Mouse (Mus musculus) stomach, postnatal 0 days (tissue): Measurements from ENCODE around the gene Ift80. TPM values are rescaled to one million over a fixed set of nuclear protein-coding genes. Genes with fewer than 3 reads are reported as not detected.
A peak's percentile ranks its signal among the peaks of the same experiment; 100 is the strongest.

Experiments used
- ATAC-seq: fragments of 200-750 bp; cut with Nextera tagmentation; 2 replicates; pipeline ENCODE4 v1.8.0; 2017; ENCODE audit not compliant: low FRiP score, low TSS enrichment
- DNase-seq: peaks from one replicate; pipeline ENCODE4 v3.0.0-alpha.2; 2016; ENCODE audit warnings: low spot score
- H3K27ac ChIP-seq: fragments of 300-500 bp; sonication (generic); replicated peaks from 2 replicates; pipeline ENCODE4 v1.5.1; 2014; ENCODE audit warnings: mild to moderate bottlenecking, control low read depth
- H3K27me3 ChIP-seq: fragments of 300-500 bp; sonication (generic); 2 replicates; pipeline ENCODE4 v1.6.1; 2014; ENCODE audit warnings: low read length; ENCODE audit not compliant: control insufficient read depth, insufficient read depth
- H3K36me3 ChIP-seq: fragments of 300-500 bp; sonication (generic); 2 replicates; pipeline ENCODE4 v1.6.1; 2014; ENCODE audit warnings: low read length, mixed read lengths; ENCODE audit not compliant: control insufficient read depth, insufficient read depth
- H3K4me1 ChIP-seq: fragments of 300-500 bp; sonication (generic); replicated peaks from 2 replicates; pipeline ENCODE4 v1.6.1; 2014; ENCODE audit warnings: antibody characterized with exemption; ENCODE audit not compliant: control insufficient read depth, insufficient read depth
- H3K4me2 ChIP-seq: fragments of 300-500 bp; sonication (generic); replicated peaks from 2 replicates; pipeline ENCODE4 v1.6.1; 2014; ENCODE audit warnings: low read depth, mild to moderate bottlenecking, control low read depth, moderate library complexity
- H3K4me3 ChIP-seq: fragments of 300-500 bp; sonication (generic); 2 replicates; pipeline ENCODE4 v1.5.1; 2014; ENCODE audit warnings: low read depth, low read length, control low read depth
- H3K9ac ChIP-seq: fragments of 300-500 bp; sonication (generic); 2 replicates; pipeline ENCODE4 v1.6.1; 2014; ENCODE audit warnings: mild to moderate bottlenecking, low read length, control low read depth, mixed read lengths
- H3K9me3 ChIP-seq: fragments of 300-500 bp; sonication (generic); 2 replicates; pipeline ENCODE4 v1.6.1; 2016; ENCODE audit warnings: low read length; ENCODE audit not compliant: control insufficient read depth
- CTCF ChIP-seq: IDR thresholded peaks from 2 replicates; pipeline ENCODE4 v1.5.1; 2016; ENCODE audit warnings: antibody characterized with exemption, low read depth, mild to moderate bottlenecking, moderate library complexity
- EP300 ChIP-seq: optimal IDR thresholded peaks from 2 replicates; pipeline ENCODE3; 2016; ENCODE audit warnings: antibody characterized with exemption
- WGBS: fragments of 180-500 bp; shearing (Covaris S2); extraction: QIAGEN DNeasy Blood & Tissue Kit; methylation state at CpG from one replicate; pipeline ENCODE4 v1.1.7; 2014; 5-methylcytosine and 5-hydroxymethylcytosine counted together
- microRNA counts: library from miRNA; unstranded; fragments of <30 nt; microRNA quantifications from one replicate; lab custom pipeline; 2015
- microRNA-seq: library from miRNA; unstranded; fragments of <30 nt; microRNA quantifications from one replicate; pipeline ENCODE4, GENCODE M21; 2016
- polyA plus RNA-seq: library from polyadenylated mRNA; unstranded; fragments of >200 nt; fragmentation: Nextera tagmentation; extraction: Ambion mirVana; gene quantifications from 2 replicates; pipeline ENCODE4 v1.2.1, GENCODE M21; 2015

Gene Ift80
- polyA plus RNA-seq, 1 experiment from 2014 or later: 2.2 TPM

DNA sequence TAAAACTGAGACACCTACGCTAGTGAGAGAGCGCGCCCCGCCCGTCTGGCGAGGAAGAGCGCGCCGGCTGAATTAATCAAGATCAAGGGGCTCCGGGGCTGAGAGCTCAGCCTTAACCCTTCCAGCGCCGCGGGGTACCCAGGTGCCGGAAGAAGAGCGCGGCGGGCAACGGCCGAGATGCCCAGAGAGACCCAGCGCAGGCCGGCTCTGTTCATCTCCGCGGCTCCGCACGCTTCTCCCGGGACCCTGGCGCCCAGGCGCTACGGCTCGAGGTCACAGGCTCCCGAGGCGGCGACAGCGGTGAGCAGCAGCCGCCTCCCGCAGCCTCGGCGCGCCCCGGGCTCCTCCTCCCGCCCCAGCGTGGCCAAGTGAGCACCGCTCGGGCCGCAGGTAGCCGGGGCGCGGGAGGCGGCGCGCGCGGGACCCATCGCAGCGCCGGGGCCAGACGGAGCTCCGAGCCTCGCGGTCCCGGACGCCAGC is 135.1 kb downstream of the Ift80 start, which contains the start of gene 1110032F04Rik:
Gene 1110032F04Rik, plus strand, starts transcription at position 376 of the 480 bp plus-strand sequence.
- H3K36me3 ChIP-seq: no peaks in the 10 kb centered on the region
- no peak within 1 kb of the TSS for H3K27ac ChIP-seq
- ATAC-seq (peak; percentile 66; the same call in 1 of the 2 replicates), DNase-seq (peak; percentile 43)
- no peaks in the 10 kb centered on the region for H3K4me1 ChIP-seq
- peak within 1 kb of the TSS; percentile 27 for H3K9ac ChIP-seq
- peak within 1 kb of the TSS; percentile 99 for H3K4me2 ChIP-seq
- H3K4me3 ChIP-seq: peak within 1 kb of the TSS; percentile 56
- under 1% methylated on average over 51 of the region's 62 CpGs for whole genome bisulfite sequencing
- no peaks in the 10 kb centered on the region for H3K9me3 ChIP-seq
- no peak for TF ChIP-seq CTCF
- no peak for TF ChIP-seq EP300
- peaks cover 7% of the 10 kb centered on the region; the same call in 1 of the 2 replicates for H3K27me3 ChIP-seq

GRCm38 (mm10) chr3:68852414-68852813 is 152.0 kb downstream of the Ift80 start:
- H3K27ac ChIP-seq: no peak overlapping the region
- no peaks in the 10 kb centered on the region for H3K27me3 ChIP-seq
- H3K4me2 ChIP-seq: no peak overlapping the region
- H3K9ac ChIP-seq: no peak overlapping the region
- ATAC-seq: no peak
- H3K9me3 ChIP-seq: no peaks in the 10 kb centered on the region
- no peaks in the 10 kb centered on the region for H3K4me1 ChIP-seq
- TF ChIP-seq EP300: no peak
- TF ChIP-seq CTCF: no peak
- H3K36me3 ChIP-seq: no peaks in the 10 kb centered on the region
- H3K4me3 ChIP-seq: no peak overlapping the region
- DNase-seq: no peak
- 74% methylated on average over 1 of the region's 1 CpGs for WGBS

DNA sequence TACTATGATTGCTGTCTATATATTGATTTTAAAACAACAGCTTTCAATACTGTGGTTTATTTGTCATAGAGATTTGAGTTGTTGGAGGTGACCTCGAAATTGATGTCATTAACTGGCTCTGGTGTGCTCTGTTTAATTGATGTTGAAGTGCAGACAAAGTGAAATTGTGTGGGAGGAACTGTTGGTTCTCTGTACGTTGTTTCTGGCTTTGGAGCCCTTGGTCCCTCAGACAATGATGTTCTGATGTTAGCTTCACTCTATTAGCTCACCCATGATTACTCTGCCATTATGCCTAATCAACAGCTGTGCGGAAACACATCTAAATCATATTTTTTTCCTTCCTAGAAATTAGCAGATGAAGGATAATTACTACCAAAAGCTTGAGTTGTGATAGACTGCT is 156.0 kb downstream of the Ift80 start:
- Histone ChIP-seq H3K27ac (no peak overlapping the region), H3K36me3 (no peaks in the 10 kb centered on the region), H3K4me3 (no peak overlapping the region), H3K27me3 (no peaks in the 10 kb centered on the region), H3K4me2 (no peak overlapping the region), H3K9me3 (no peaks in the 10 kb centered on the region), H3K4me1 (no peaks in the 10 kb centered on the region), H3K9ac (no peak overlapping the region)
- no peak for TF ChIP-seq CTCF
- no peak for TF ChIP-seq EP300
- WGBS: 51% methylated on average over 3 of the region's 3 CpGs
- ATAC-seq (no peak), DNase-seq (no peak)

GRCm38 (mm10) chr3:68844025-68844424 is 160.3 kb downstream of the Ift80 start:
- Histone ChIP-seq H3K27me3 (no peaks in the 10 kb centered on the region), H3K4me1 (no peaks in the 10 kb centered on the region), H3K36me3 (no peaks in the 10 kb centered on the region), H3K27ac (no peak overlapping the region), H3K9ac (no peak overlapping the region), H3K4me2 (no peak overlapping the region), H3K9me3 (no peaks in the 10 kb centered on the region), H3K4me3 (no peak overlapping the region)
- TF ChIP-seq CTCF (no peak), EP300 (no peak)
- no peak for DNase-seq
- WGBS: 90% methylated on average over 4 of the region's 4 CpGs
- no peak for ATAC-seq

MicroRNAs encoded within 50 kb of the gene (microRNA counts, 519-probe panel; counts per million panel counts)
- microRNA mmu-miR-15b (lab: Ali Mortazavi, UCI): 6,720 counts per million, percentile 86 among the panel's probes with 10 or more counts

Small RNA genes lying within 50 kb of the gene (microRNA-seq; reads per million reads assigned to microRNA genes)
- gene Mir15b (1,095 reads per million, percentile 73 among the genes with 10 or more reads in this experiment), gene Mir16-2 (482 reads per million, percentile 64 among the genes with 10 or more reads in this experiment)

Other genes with a start within 250 kb of the Ift80 start
- gene 1110032F04Rik, start 135.0 kb downstream of the Ift80 start, polyA plus RNA-seq: 0.17 and 0.30 TPM in 2 replicates
- gene Smc4, start 168 bp upstream of the Ift80 start, polyA plus RNA-seq: 47.7 and 56.4 TPM in 2 replicates
- gene Trim59, start 40.2 kb upstream of the Ift80 start, polyA plus RNA-seq: 17.6 and 24.4 TPM in 2 replicates
- 20.5 and 21.8 TPM in 2 replicates for gene Kpna4, start 122.5 kb upstream of the Ift80 start, polyA plus RNA-seq
- 31.5 and 39.8 TPM in 2 replicates for gene Arl14, start 217.8 kb upstream of the Ift80 start, polyA plus RNA-seq